Mouse (Mus musculus) E14TG2a.4 (cell line): Measurements from ENCODE around the gene Ormdl3.

Experiments
- CTCF ChIP-seq: conservative IDR thresholded peaks from 2 replicates; pipeline ENCODE4 v1.5.1; 2014; ENCODE audit warnings: low read length
- NANOG ChIP-seq: IDR thresholded peaks from 2 replicates; pipeline ENCODE4 v1.6.1; 2014; ENCODE audit warnings: borderline replicate concordance, low read length, mixed read lengths
- POU5F1 ChIP-seq: IDR thresholded peaks from 2 replicates; pipeline ENCODE4 v1.6.1; 2014; ENCODE audit warnings: low read length, borderline replicate concordance

DNA sequence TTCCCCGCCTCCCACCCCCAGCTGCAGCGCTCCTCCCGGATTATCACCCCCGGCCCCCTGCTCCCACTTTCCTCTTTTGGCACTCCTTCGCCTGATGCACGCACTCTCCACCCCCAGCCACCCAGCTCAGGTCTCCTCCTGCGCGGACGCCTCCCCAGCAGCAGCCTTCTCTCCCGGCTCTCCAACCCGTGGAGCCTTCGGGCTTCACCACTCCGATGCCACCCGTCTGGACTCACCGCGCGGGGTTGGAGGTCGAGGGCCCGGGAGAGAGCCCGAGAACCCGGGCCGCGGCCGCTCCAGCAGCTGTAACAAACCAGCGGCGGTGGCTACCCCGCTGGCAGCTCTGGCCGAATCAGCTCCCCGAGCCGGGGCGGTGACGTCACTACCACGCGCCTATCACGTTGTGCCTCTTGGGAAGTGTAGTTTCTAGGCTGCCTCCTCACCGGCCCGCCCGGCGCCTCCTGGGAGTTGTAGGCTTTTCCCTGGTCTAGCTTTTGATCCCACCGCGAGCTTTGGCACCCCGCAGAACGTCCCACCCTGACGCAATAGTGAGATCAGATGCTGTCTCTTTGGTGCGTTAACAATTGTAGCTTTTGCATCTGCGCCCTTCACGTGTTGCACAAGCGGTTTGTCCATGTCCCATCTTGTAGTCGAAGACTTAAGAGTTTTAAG, at the start of gene Ormdl3:
- TF ChIP-seq CTCF, result no peak
- no peak for TF ChIP-seq NANOG
- no peak for TF ChIP-seq POU5F1
